Mouse (Mus musculus): ENCODE data around the gene Tmem19. TPM values are rescaled to one million over a fixed set of nuclear protein-coding genes. Genes with fewer than 3 reads are reported as not detected.

Tmem19 gene
- total RNA-seq (2021) = 10 to 100 TPM; 38.3 to 40.2 TPM
- long read RNA-seq, experiment 1, transcript Tmem19-201 (7 exons, 3,012 nt) = major isoform, 14 of 34 reads
- long read RNA-seq, experiment 1, transcript Tmem19-204 (6 exons, 3,084 nt) = minor isoform, 6 of 34 reads
- long read RNA-seq, experiment 1, partial matches to known transcripts = 2 of 34 reads
- long read RNA-seq, experiment 1, other reads (novel, unspliced or antisense) = 10 of 34 reads
- long read RNA-seq, experiment 2, transcript Tmem19-204 (6 exons, 3,084 nt) = minor isoform, 5 of 30 reads
- long read RNA-seq, experiment 2, transcript Tmem19-201 (7 exons, 3,012 nt) = major isoform, 12 of 30 reads
- long read RNA-seq, experiment 2, partial matches to known transcripts = 0 of 30 reads
- long read RNA-seq, experiment 2, other reads (novel, unspliced or antisense) = 12 of 30 reads

DNA sequence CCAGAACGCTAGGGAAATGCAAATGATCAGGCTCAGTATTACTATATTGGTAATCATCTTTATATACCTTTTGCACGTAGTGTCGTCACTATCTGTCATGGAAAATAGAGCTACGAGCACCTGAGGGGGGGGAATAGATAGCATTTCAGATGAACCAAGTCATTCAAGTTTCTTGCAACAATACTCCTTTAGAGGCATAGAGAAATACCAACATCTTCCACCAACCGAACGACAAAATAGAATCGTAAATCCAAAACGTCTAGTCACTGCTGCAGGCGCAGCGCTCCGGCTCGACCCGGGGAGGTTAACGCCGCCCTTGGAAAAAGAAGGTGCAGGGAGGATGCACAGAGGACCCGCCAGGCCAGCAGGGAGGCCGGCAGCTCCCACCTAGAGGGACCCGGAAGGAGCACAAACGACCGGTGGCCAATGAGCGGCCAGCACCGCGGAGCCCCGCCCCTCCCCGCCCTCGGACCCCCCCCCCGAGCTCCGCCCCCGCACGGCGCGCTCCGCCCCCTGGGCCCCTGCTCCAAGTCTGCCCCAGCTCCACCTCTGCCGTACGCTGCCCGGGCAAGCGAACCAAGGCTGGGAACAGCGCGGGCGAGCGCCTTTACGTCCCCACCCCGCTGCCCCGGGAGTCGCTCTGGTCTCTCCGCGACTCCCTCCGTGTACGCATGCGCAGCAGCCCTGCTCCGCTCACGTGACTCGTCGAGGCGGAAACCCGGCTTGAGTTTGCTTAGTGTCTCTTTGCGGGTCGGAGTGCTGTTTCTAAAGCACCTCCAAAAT is at the start of gene Tmem19:
TSS of gene Tmem19 (minus strand) at position 662 of the 783 bp plus-strand sequence.
- intact Hi-C loops (cut with DNase I) = loop anchor here (1.0 kb wide), 1 partner anchor 22 kb away; the partner anchor contains the start of genes Thap2 and Zfc3h1
- peak within 1 kb of the TSS; percentile 90 for H3K27ac ChIP-seq
- peak; percentile 93 to 95 for DNase-seq (ENCODE audit: extremely low spot score in 1 of 2, low spot score in 2 of 2)
- peak within 1 kb of the TSS; percentile 66 for H3K4me3 ChIP-seq
- peak; percentile 20; the same call in 1 of the 2 replicates for TF ChIP-seq CTCF (IDR thresholded peaks at IDR 0.05)

- peak; percentile 41 to 52 for DNase-seq (ENCODE audit: extremely low spot score in 1 of 2, low spot score in 2 of 2)
- Histone ChIP-seq H3K27ac (no peak overlapping the region), H3K4me3 (no peak overlapping the region)
- peak; percentile 83 for TF ChIP-seq CTCF (IDR thresholded peaks at IDR 0.05)
- intact Hi-C loops (cut with DNase I) = loop anchor here (5.0 kb wide), 1 partner anchor 211 kb away; no protein-coding TSS in a partner anchor
Measured at GRCm38 (mm10) chr10:115406393-115406792, 44.1 kb upstream of the Tmem19 start.

DNA sequence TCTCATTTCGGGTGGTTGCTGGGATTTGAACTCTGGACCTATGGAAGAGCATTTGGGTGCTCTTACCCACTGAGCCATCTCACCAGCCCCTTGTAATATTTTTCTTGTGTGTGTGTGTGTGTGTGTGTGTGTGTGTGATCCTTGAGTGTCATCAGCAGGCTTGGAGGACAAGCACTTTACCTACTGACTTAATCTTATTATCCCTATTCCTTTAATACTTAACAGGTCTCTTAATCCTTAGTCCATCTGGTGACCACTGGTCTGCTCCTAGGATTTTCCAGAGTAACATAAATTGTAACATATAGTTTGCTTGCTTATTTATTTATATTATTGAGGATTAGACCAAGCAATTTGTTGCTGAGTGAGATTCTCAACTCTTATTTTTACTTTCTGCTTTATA is 29.6 kb upstream of the Tmem19 start:
- Histone ChIP-seq H3K27ac (no peak overlapping the region), H3K4me3 (no peak overlapping the region)
- no peak for DNase-seq (ENCODE audit: extremely low spot score in 1 of 2, low spot score in 2 of 2)
- intact Hi-C loops (cut with DNase I) = loop anchor here (5.0 kb wide), 1 partner anchor 35 kb away; no protein-coding TSS in a partner anchor
- TF ChIP-seq CTCF (IDR thresholded peaks at IDR 0.05) = no peak

- Histone ChIP-seq H3K4me3 (no peak overlapping the region), H3K27ac (no peak overlapping the region)
- intact Hi-C loops (cut with DNase I) = loop anchor here (5.0 kb wide), 1 partner anchor 36 kb away; no protein-coding TSS in a partner anchor
- no peak for TF ChIP-seq CTCF (IDR thresholded peaks at IDR 0.05)
- DNase-seq (ENCODE audit: extremely low spot score in 1 of 2, low spot score in 2 of 2) = no peak
Measured at GRCm38 (mm10) chr10:115391076-115391475, 28.8 kb upstream of the Tmem19 start.

- Histone ChIP-seq H3K4me3 (peak overlapping the region; percentile 12; the same call in 1 of the 2 replicates), H3K27ac (no peak overlapping the region)
- intact Hi-C loops (cut with DNase I) = loop anchor here (5.0 kb wide), 1 partner anchor 586 kb away; the partner anchor contains the start of gene Trhde
- TF ChIP-seq CTCF (IDR thresholded peaks at IDR 0.05) = no peak
- DNase-seq (ENCODE audit: extremely low spot score in 1 of 2, low spot score in 2 of 2) = no peak
Measured at GRCm38 (mm10) chr10:115387891-115388290, 25.6 kb upstream of the Tmem19 start.

GRCm38 (mm10) chr10:115385018-115386002 is 23.0 kb upstream of the Tmem19 start:
- intact Hi-C loops (cut with DNase I) = loop anchor here (2.0 to 5.0 kb wide), 2 partner anchors 71 to 583 kb away; partner anchors contain the start of genes Rab21 and Trhde
- Histone ChIP-seq H3K4me3 (peak overlapping the region; percentile 94), H3K27ac (peak overlapping the region; percentile 87)
- TF ChIP-seq CTCF (IDR thresholded peaks at IDR 0.05) = no peak
- DNase-seq (ENCODE audit: extremely low spot score in 1 of 2, low spot score in 2 of 2) = peak; percentile 51 to 55

DNA sequence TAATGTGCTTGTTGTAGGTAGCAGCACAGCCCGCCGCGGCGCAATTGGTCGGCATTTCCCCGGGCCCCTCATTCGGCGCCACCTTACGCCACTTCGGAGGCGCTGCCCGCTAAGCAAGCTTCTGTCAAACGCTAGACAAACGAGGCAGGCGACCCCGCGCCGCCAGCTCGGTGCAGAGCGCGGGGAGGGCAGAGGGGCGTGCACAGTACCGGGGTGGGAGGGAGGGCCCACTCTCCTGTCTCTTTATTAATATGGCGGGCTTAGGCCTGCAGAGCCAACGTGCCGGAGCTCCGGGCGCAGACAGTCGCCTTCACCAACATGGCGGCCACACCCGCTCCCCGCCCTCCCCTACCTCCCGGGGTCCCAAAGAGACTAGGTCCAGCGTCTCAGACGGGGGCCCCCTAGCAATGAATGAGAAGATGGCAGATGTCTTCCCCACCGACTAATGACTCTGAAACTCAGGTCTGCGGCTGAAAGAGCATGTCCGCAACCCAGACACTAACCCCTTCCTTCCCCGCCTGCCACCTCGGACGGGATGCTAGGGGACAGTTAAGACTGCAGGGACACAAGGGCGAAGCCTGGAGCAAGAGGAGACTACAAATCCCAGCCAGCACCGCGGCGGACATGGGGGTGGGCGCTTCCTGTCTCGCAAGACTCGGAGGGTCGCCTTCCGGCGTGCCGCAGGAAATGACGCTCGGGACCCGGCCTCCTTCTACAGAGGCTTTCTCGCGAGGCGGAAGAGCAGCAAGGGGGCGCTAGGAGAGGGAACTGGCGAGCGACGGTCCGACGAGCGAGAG is 22.1 kb upstream of the Tmem19 start, which contains the start of the genes Thap2 and Zfc3h1:
TSS of gene Thap2 (minus strand) at position 223 of the 797 bp plus-strand sequence.
TSS of gene Zfc3h1 (plus strand) at position 739 of the 797 bp plus-strand sequence.
- TF ChIP-seq CTCF (IDR thresholded peaks at IDR 0.05) = peak; percentile 69
- Histone ChIP-seq H3K4me3 (peak within 1 kb of the TSS; percentile 94), H3K27ac (peak within 1 kb of the TSS; percentile 87)
- peak; percentile 97 to 98 for DNase-seq (ENCODE audit: extremely low spot score in 1 of 2, low spot score in 2 of 2)
- intact Hi-C loops (cut with DNase I) = loop anchor here (1.0 to 5.0 kb wide), 3 partner anchors 22 to 582 kb away; partner anchors contain the start of genes Rab21, Tmem19 and Trhde

GRCm38 (mm10) chr10:115383644-115384220 is 21.4 kb upstream of the Tmem19 start:
- peak overlapping the region; percentile 87 for H3K27ac ChIP-seq
- H3K4me3 ChIP-seq = peak overlapping the region; percentile 94
- intact Hi-C loops (cut with DNase I) = loop anchor here (1.0 to 2.0 kb wide), 2 partner anchors 21 to 69 kb away; partner anchors contain the start of genes Rab21 and Tmem19
- TF ChIP-seq CTCF (IDR thresholded peaks at IDR 0.05) = no peak
- no peak for DNase-seq (ENCODE audit: extremely low spot score in 1 of 2, low spot score in 2 of 2)

- no peak overlapping the region for H3K27ac ChIP-seq
- intact Hi-C loops (cut with DNase I) = no loop called here
- peak overlapping the region; percentile 94 for H3K4me3 ChIP-seq
- TF ChIP-seq CTCF (IDR thresholded peaks at IDR 0.05) = no peak
- DNase-seq (ENCODE audit: extremely low spot score in 1 of 2, low spot score in 2 of 2) = no peak
Measured at GRCm38 (mm10) chr10:115382846-115383643, 20.7 kb upstream of the Tmem19 start.
